Mouse (Mus musculus): Measurements from ENCODE around the gene Gm49601. TPM values are rescaled to one million over a fixed set of nuclear protein-coding genes. Genes with fewer than 3 reads are reported as not detected.
A peak's percentile ranks its signal among the peaks of the same experiment; 100 is the strongest.

Gm49601 gene
- polyA plus RNA-seq, 1 experiment, result 4.8 TPM

DNA sequence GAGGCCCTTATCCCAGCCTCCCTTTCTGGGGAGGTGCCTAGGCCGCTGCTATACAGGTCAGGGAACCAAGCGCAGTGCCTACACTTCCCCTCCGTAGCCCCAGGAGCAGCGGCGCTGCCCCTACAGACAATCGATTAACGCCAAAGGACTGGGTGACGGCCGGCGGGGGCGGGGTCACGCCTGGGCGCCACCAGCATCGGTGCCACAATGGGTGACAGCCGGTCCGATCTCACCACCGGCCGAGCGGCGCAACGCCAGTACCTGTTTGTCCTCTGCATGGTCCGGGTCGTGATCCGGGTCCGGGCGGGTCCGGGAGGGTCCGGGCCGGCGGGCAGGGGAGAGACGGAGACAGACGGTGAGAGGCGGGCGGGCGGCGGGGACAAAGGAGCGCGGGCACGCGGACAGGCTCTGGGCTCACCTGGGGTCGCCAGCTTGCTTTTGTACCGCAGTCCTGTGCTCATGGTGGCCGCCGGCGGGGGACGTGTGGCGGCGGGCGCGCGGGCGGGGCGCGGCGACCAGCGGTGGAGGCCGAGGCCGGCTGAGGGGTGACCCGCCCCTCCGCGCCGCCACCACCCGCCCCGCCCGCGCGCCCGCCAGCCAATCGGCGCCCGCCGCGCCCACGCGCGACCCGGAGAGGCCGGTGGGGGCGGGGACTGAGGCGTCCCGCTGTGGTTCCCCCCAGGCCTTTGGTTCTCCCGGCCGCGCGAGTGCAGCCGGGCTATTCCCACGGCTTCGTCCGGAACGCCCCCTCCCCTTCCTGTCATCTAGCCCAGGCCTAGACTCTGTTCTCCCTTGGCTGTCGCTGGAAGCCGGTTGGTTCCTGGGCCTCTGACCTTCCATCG lies 3.4 kb upstream of the Gm49601 start, which contains the start of gene Sept5:
TSS of gene Sept5 (minus strand) at position 565 of the 842 bp plus-strand sequence.
- DNase-seq (ENCODE audit: low read depth), result no peak

DNA sequence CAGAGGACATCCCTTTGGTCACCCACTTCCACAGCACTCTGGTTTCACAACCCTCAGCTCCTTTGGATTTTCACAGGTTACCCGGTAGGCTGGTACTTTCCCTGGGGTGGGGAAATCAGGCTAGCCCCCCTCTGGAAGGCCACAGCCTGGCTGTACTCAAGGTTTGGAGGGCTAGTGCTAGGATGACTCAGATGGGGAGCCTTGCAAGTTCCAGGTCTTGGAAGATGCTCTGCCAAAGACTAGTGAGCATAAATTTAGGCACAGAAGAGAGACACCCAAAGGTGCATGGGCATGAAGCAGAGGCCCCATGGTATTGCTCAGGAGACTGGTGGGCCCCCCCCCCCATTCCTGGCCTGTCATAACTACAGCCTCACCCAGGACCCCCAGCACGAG lies 2.7 kb upstream of the Gm49601 start:
- DNase-seq (ENCODE audit: low read depth), result no peak

GRCm38 (mm10) chr16:18628206-18628947 lies 2.1 kb upstream of the Gm49601 start:
- DNase-seq (ENCODE audit: low read depth), result no peak

- no peak for DNase-seq (ENCODE audit: low read depth)
These were observed 936 bp upstream of the Gm49601 start for GRCm38 (mm10) chr16:18627163-18627562.

DNA sequence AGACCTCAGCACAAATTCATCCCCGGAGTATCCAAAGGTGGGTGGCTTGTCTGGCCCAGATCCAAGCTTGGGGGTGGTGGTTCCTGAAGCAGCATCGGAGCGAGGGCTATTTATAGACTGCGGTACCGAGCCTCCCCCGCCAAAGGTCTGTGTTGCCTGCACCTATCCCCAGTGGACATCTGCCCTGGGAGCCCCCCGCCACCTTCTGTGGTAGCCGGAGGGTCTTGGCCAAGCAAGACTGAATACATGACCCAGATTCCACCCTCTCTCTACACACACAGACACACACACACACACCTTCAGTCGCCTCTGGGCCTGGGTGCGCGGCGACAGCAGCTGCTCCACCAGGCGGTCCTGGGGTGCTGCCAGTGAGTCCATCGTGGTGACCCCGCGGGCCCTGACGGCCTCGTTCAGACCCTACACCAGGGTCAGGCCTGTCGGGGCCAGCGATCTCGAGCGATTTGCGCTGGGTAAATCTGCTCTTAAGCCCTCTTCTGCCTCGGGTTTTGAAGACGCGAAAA lies 376 bp downstream of the Gm49601 start:
- no peak for DNase-seq (ENCODE audit: low read depth)

DNA sequence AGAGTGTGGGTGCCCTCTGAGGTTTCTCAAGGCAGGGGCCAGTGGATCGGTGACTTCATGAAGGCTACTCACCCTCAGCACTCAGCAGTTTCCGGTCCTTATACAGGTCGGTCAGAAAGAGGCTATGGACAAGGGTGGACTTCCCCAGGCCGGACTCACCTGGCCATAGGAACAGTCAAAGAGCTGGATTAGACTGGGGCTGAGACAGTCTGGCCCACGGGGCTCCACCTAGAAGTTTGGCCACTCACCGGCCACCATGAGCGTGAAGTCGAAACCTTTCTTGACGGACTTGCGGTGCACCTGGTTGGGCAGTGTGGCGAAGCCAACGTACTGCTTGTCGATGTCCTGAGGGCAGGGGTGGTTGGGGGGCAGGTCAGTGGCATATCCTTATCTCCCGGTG lies 1.1 kb downstream of the Gm49601 start:
- no peak for DNase-seq (ENCODE audit: low read depth)

- no peak for DNase-seq (ENCODE audit: low read depth)
These were observed 1.6 kb downstream of the Gm49601 start for GRCm38 (mm10) chr16:18624641-18625040.

DNA sequence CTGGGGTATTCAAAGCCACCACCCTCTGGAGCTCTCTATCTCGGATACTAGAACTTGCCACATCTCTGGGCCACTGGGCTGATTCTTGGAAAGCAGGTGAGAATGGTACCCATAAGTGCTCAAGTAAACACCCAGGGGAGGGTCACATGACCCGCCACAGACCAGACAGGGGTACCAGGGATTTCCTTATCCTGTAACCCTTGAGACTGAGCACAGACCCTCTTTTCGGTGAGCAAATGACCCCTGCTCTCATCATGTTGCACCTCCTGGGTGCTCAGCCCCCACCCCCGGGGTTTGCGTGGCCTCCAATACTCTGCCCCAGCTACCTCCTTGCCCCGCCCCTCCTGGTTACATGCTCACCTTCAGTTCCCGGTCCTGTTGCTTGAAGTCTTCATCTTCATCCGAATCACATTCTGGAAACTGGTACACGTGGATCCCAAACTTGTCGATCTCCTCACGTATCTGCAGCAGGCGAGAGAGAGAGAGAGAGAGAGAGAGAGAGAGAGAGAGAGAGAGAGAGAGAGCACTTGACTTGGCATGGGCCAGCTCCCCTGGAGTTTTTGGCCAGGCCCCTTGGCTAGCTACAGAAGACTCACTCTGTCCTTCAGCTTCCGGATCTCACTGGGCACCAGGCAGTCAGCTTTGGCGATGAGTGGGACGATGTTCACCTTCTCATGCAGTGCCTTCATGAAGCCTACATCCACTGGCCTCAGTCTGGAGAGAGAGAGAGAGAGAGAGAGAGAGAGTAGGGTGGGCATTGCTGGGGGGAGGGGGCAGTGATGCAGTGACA lies 2.3 kb downstream of the Gm49601 start:
- no peak for DNase-seq (ENCODE audit: low read depth)

DNA sequence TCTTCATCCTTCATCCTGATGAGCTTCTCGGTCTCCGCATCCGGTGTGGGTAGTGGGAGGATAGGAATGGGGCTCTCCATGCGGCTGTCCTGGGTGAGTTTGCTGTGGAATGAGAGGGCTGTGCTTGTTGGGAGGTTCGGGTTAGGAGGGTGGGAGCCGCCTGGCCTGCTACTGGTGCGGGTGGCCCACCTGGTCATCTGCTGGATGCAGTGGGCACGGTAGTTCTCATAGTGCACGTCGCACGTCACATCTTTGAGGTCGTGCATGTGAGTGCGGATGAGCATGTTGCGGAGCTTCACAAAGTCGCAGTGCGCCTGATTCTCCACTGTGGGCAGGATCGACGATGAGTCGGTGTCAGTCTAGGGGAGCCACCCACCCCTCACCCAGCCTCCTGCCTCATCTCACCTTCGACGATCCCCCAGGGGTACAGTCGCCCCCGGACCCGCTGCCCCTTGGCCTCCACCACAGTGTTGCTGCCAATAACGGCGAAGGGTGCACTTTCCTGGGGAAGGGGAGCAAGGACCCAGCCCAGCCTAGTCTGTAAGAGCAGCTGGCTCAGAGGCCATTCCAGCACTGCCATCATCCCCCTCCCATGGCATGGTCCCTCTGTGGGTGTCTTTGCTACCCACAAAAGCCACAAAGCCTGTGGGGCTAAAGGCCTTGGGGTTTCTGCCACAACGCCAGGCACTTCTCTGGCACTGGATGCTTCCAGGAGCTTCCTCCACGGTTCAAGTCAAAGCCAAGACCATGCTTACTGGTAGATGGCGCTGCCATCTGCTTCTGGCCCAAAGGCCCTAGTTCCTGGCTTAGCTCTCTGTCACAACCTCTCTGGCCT lies 3.1 kb downstream of the Gm49601 start:
- DNase-seq (ENCODE audit: low read depth), result no peak

- DNase-seq (ENCODE audit: low read depth), result no peak
These were observed 4.2 kb downstream of the Gm49601 start, which contains the start of gene Gp1bb for GRCm38 (mm10) chr16:18622019-18622418. Gene Gp1bb (minus strand): TSS chr16:18622403.

GRCm38 (mm10) chr16:18621362-18622001 lies 4.7 kb downstream of the Gm49601 start:
- DNase-seq (ENCODE audit: low read depth), result no peak

GRCm38 (mm10) chr16:18620601-18621361 lies 5.4 kb downstream of the Gm49601 start:
- no peak for DNase-seq (ENCODE audit: low read depth)

GRCm38 (mm10) chr16:18620201-18620600 lies 6.0 kb downstream of the Gm49601 start:
- DNase-seq (ENCODE audit: low read depth), result peak; percentile 34

- no peak for DNase-seq (ENCODE audit: low read depth)
These were observed 7.1 kb downstream of the Gm49601 start for GRCm38 (mm10) chr16:18619110-18619509.

DNA sequence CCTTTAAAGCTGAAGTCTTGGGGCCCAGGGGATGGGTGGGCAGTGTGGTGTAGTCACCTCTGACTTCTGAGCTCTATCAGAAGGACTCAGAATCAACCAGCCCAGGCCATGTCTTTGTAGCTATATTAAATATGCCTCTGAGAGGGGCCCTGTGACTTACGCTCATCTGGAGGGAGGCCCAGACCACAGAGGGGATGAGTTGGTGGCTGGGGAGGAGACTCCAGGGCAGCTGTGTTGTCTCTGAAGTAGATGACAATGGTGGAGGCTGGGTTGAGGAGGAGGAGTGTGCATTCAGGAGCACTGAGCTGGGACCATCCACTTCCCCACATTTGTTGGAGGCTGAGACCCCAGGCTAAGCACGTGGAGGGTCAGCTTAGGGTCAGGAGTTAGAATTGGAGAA lies 7.9 kb downstream of the Gm49601 start:
- no peak for DNase-seq (ENCODE audit: low read depth)

GRCm38 (mm10) chr16:18617370-18618065 lies 8.7 kb downstream of the Gm49601 start:
- no peak for DNase-seq (ENCODE audit: low read depth)

DNA sequence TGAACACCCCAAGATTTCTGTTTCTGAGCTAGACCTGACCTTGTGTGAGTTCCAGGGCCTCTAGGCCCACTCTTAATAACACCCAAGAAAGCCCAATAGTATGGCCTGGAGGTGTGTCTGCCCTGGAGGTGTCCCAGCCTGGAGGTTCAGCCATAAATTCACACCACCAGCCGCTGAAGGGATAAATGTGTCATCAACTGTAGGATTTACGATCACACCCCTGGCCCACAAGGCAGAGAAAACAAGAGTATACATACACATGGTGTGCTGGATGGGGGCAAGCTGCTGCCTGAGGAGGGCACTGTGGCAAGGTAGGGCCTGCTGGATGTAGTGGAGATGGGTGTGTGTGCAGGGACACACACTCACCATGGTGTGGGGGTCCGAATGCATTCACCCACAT lies 12.9 kb downstream of the Gm49601 start:
- no peak for DNase-seq (ENCODE audit: low read depth)

- DNase-seq (ENCODE audit: low read depth), result no peak
These were observed 14.5 kb downstream of the Gm49601 start for GRCm38 (mm10) chr16:18611752-18612151.

DNA sequence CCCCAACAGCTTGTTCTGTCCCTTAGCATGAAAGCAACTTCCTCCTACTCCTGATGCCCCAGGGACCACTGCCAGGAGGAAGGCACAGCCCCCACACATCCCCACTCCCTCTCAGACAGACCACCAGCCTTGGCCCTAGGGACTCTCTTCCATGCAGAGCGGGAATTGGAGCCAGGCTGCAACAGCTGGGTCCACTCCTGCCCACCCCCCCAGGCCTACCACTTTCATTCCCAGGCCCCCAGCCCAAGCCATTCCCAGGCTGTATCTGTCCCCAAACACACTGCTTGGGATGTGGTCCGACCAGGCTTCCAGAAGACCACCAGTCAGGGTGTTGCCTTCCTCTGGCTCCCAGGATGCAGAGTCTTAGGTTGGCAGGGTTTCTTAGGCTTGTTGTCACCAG lies 17.1 kb downstream of the Gm49601 start:
- DNase-seq (ENCODE audit: low read depth), result no peak
